Mouse (Mus musculus) layer of hippocampus, adult 8-10 months (tissue): Measurements from ENCODE around the gene Olfr1368. TPM values are rescaled to one million over a fixed set of nuclear protein-coding genes. Genes with fewer than 3 reads are reported as not detected.

Experiments used
- DNase-seq, 2 experiments: peaks; one replicate each; pipeline ENCODE4 v3.0.0; 2022; ENCODE audit warnings: low spot score in 2 of 2
- total RNA-seq, 4 experiments: library from RNA; stranded (reverse); gene quantifications; 2 replicates each; pipeline ENCODE4 v1.2.4; 2022

Gene Olfr1368
- not detected for total RNA-seq

- no peak for DNase-seq
These were observed at the start of gene Olfr1368 for GRCm38 (mm10) chr13:21145767-21146166. TSS of gene Olfr1368 (minus strand) at chr13:21145867.

- DNase-seq, result no peak
These were observed 39.9 kb upstream of the Olfr1368 start for GRCm38 (mm10) chr13:21185521-21185920.

GRCm38 (mm10) chr13:21183661-21184060, 38.0 kb upstream of the Olfr1368 start:
- no peak for DNase-seq

- DNase-seq, result no peak
These were observed 37.4 kb upstream of the Olfr1368 start for GRCm38 (mm10) chr13:21183066-21183465.

- DNase-seq, result no peak
These were observed 36.3 kb upstream of the Olfr1368 start for GRCm38 (mm10) chr13:21181996-21182395.

GRCm38 (mm10) chr13:21180551-21181530, 35.2 kb upstream of the Olfr1368 start:
- DNase-seq, result no peak

GRCm38 (mm10) chr13:21179724-21180550, 34.3 kb upstream of the Olfr1368 start:
- peak; percentile 79 to 85 for DNase-seq

GRCm38 (mm10) chr13:21179367-21179723, 33.7 kb upstream of the Olfr1368 start, which contains the start of gene Trim27:
TSS of gene Trim27 (plus strand) at chr13:21179445.
- DNase-seq, result no peak

- DNase-seq, result no peak
These were observed 32.7 kb upstream of the Olfr1368 start for GRCm38 (mm10) chr13:21178364-21178763.

GRCm38 (mm10) chr13:21177657-21178056, 32.0 kb upstream of the Olfr1368 start:
- no peak for DNase-seq

GRCm38 (mm10) chr13:21176733-21177132, 31.1 kb upstream of the Olfr1368 start:
- no peak for DNase-seq

- peak; percentile 65 to 69 for DNase-seq
These were observed 27.4 kb upstream of the Olfr1368 start for GRCm38 (mm10) chr13:21173072-21173471.

GRCm38 (mm10) chr13:21172241-21173027, 26.8 kb upstream of the Olfr1368 start:
- peak in 1 of 2 experiments; percentile 80 for DNase-seq

GRCm38 (mm10) chr13:21171600-21172150, 26.0 kb upstream of the Olfr1368 start:
- DNase-seq, result no peak

- no peak for DNase-seq
These were observed 25.5 kb upstream of the Olfr1368 start for GRCm38 (mm10) chr13:21171156-21171530.

- DNase-seq, result no peak
These were observed 24.9 kb upstream of the Olfr1368 start for GRCm38 (mm10) chr13:21170431-21171155.

- DNase-seq, result peak; percentile 69 to 80
These were observed 24.2 kb upstream of the Olfr1368 start for GRCm38 (mm10) chr13:21169657-21170430.

- no peak for DNase-seq
These were observed 23.5 kb upstream of the Olfr1368 start for GRCm38 (mm10) chr13:21169121-21169656.

GRCm38 (mm10) chr13:21168371-21169011, 22.8 kb upstream of the Olfr1368 start:
- DNase-seq, result no peak
